Mouse (Mus musculus) lung, embryonic 16.5 days (tissue): ENCODE measurements around the gene Spata2l. TPM values are rescaled to one million over a fixed set of nuclear protein-coding genes. Genes with fewer than 3 reads are reported as not detected.
"Not testable (repeated sequence)": the region's sequence is repeated elsewhere in the genome, so short reads cannot be mapped to it uniquely, and the experiment has no call there.

Experiments
- ATAC-seq: fragments of 200-750 bp; cut with Nextera tagmentation; 2 replicates; pipeline ENCODE4 v1.8.0; 2017; ENCODE audit warnings: low read depth, mild to moderate bottlenecking, moderate library complexity
- H3K27ac ChIP-seq: fragments of 300-500 bp; sonication (generic); 2 replicates; pipeline ENCODE4 v1.5.1; 2014; ENCODE audit warnings: mild to moderate bottlenecking, control low read depth, low read length
- H3K27me3 ChIP-seq: fragments of 300-500 bp; sonication (generic); 2 replicates; pipeline ENCODE4 v1.6.1; 2014; ENCODE audit warnings: low read depth, low read length, mixed read lengths; ENCODE audit not compliant: control insufficient read depth, insufficient read depth
- H3K36me3 ChIP-seq: fragments of 300-500 bp; sonication (generic); 2 replicates; pipeline ENCODE4 v1.6.1; 2014; ENCODE audit warnings: low read length; ENCODE audit not compliant: control insufficient read depth, insufficient read depth
- H3K4me1 ChIP-seq: fragments of 300-500 bp; sonication (generic); replicated peaks from 2 replicates; pipeline ENCODE4 v1.6.1; 2014; ENCODE audit warnings: low read length, mixed read lengths; ENCODE audit not compliant: control insufficient read depth, insufficient read depth
- H3K4me2 ChIP-seq: fragments of 300-500 bp; sonication (generic); 2 replicates; pipeline ENCODE4 v1.6.1; 2014; ENCODE audit warnings: low read depth, low read length, control low read depth
- H3K4me3 ChIP-seq: fragments of 300-500 bp; sonication (generic); 2 replicates; pipeline ENCODE4 v1.5.1; 2014; ENCODE audit warnings: mild to moderate bottlenecking, low read length, control low read depth
- H3K9ac ChIP-seq: fragments of 300-500 bp; sonication (generic); 2 replicates; pipeline ENCODE4 v1.6.1; 2014; ENCODE audit warnings: low read length, control low read depth
- H3K9me3 ChIP-seq: fragments of 300-500 bp; sonication (generic); 2 replicates; pipeline ENCODE4 v1.6.1; 2016; ENCODE audit warnings: low read length; ENCODE audit not compliant: control insufficient read depth
- WGBS: fragments of 180-500 bp; shearing (Covaris S2); extraction: QIAGEN DNeasy Blood & Tissue Kit; methylation state at CpG from one replicate; pipeline ENCODE4 v1.1.7; 2014; 5-methylcytosine and 5-hydroxymethylcytosine counted together
- polyA plus RNA-seq: library from polyadenylated mRNA; unstranded; fragments of >200 nt; fragmentation: Nextera tagmentation; extraction: Ambion mirVana; gene quantifications from 2 replicates; pipeline ENCODE4 v1.2.1, GENCODE M21; 2015

The Spata2l gene
- polyA plus RNA-seq, 1 experiment from 2014 or later: 5.8 TPM

GRCm38 (mm10) chr8:123233760-123234159 lies 2.3 kb downstream of the Spata2l start:
- Histone ChIP-seq H3K4me1 (peaks cover 8% of the 10 kb centered on the region), H3K27ac (no peak overlapping the region), H3K27me3 (peaks cover 3% of the 10 kb centered on the region), H3K9ac (no peak overlapping the region), H3K4me2 (no peak overlapping the region), H3K36me3 (no peaks in the 10 kb centered on the region), H3K4me3 (no peak overlapping the region), H3K9me3 (no peaks in the 10 kb centered on the region)
- 69% methylated on average over 11 of the region's 11 CpGs for WGBS
- no peak for ATAC-seq

- no peak overlapping the region for H3K4me3 ChIP-seq
- no peak overlapping the region for H3K27ac ChIP-seq
- WGBS: 52% methylated on average over 12 of the region's 13 CpGs
- H3K4me2 ChIP-seq: no peak overlapping the region
- ATAC-seq: no peak
- no peaks in the 10 kb centered on the region for H3K36me3 ChIP-seq
- peaks cover 8% of the 10 kb centered on the region for H3K4me1 ChIP-seq
- peaks cover 3% of the 10 kb centered on the region for H3K27me3 ChIP-seq
- H3K9ac ChIP-seq: no peak overlapping the region
- H3K9me3 ChIP-seq: no peaks in the 10 kb centered on the region
Measured at GRCm38 (mm10) chr8:123233300-123233699, 2.7 kb downstream of the Spata2l start.

GRCm38 (mm10) chr8:123232553-123232952 lies 3.5 kb downstream of the Spata2l start:
- Histone ChIP-seq H3K27me3 (peaks cover 3% of the 10 kb centered on the region), H3K4me3 (no peak overlapping the region), H3K4me1 (peaks cover 8% of the 10 kb centered on the region), H3K9ac (no peak overlapping the region), H3K4me2 (no peak overlapping the region), H3K27ac (no peak overlapping the region), H3K36me3 (no peaks in the 10 kb centered on the region), H3K9me3 (no peaks in the 10 kb centered on the region)
- WGBS: 29% methylated on average over 7 of the region's 7 CpGs
- ATAC-seq: no peak

- no peak for ATAC-seq
- Histone ChIP-seq H3K9me3 (no peaks in the 10 kb centered on the region), H3K4me2 (no peak overlapping the region), H3K27ac (no peak overlapping the region), H3K27me3 (peaks cover 3% of the 10 kb centered on the region), H3K4me1 (peaks cover 8% of the 10 kb centered on the region), H3K4me3 (no peak overlapping the region), H3K9ac (no peak overlapping the region), H3K36me3 (peaks cover 3% of the 10 kb centered on the region; the same call in 1 of the 2 replicates)
- WGBS: 33% methylated on average over 5 of the region's 5 CpGs
Measured at GRCm38 (mm10) chr8:123231742-123232141, 4.3 kb downstream of the Spata2l start.

GRCm38 (mm10) chr8:123230326-123230725 lies 5.7 kb downstream of the Spata2l start:
- not testable (repeated sequence) for H3K9me3 ChIP-seq, H3K4me1 ChIP-seq, H3K27me3 ChIP-seq, H3K9ac ChIP-seq, H3K36me3 ChIP-seq, H3K4me2 ChIP-seq, H3K4me3 ChIP-seq, ATAC-seq, H3K27ac ChIP-seq
- 83% methylated on average over 10 of the region's 11 CpGs for WGBS

GRCm38 (mm10) chr8:123228416-123228815 lies 7.6 kb downstream of the Spata2l start:
- H3K27me3 ChIP-seq: no peaks in the 10 kb centered on the region
- no peak overlapping the region for H3K27ac ChIP-seq
- no peaks in the 10 kb centered on the region for H3K9me3 ChIP-seq
- no peak overlapping the region for H3K4me3 ChIP-seq
- H3K4me2 ChIP-seq: no peak overlapping the region
- peaks cover 3% of the 10 kb centered on the region; the same call in 1 of the 2 replicates for H3K36me3 ChIP-seq
- H3K9ac ChIP-seq: no peak overlapping the region
- H3K4me1 ChIP-seq: peaks cover 5% of the 10 kb centered on the region; the same call in 1 of the 2 replicates
- ATAC-seq: no peak
- WGBS: 83% methylated on average over 1 of the region's 1 CpGs

GRCm38 (mm10) chr8:123224278-123225266 lies 11.5 kb downstream of the Spata2l start, which contains the start of gene Cdk10:
Cdk10 (plus strand) TSS chr8:123224842.
- 2% methylated on average over 59 of the region's 59 CpGs for WGBS
- peak within 1 kb of the TSS; percentile 74 for H3K4me3 ChIP-seq
- peak within 1 kb of the TSS; percentile 96 for H3K9ac ChIP-seq
- peak; percentile 92 for ATAC-seq
- peak within 1 kb of the TSS; percentile 78 for H3K4me2 ChIP-seq
- H3K36me3 ChIP-seq: peaks cover 3% of the 10 kb centered on the region; the same call in 1 of the 2 replicates
- H3K27ac ChIP-seq: peak within 1 kb of the TSS; percentile 83
- no peaks in the 10 kb centered on the region for H3K27me3 ChIP-seq
- H3K4me1 ChIP-seq: peaks cover 5% of the 10 kb centered on the region; the same call in 1 of the 2 replicates
- H3K9me3 ChIP-seq: no peaks in the 10 kb centered on the region

GRCm38 (mm10) chr8:123220917-123221316 lies 15.1 kb downstream of the Spata2l start:
- no peak overlapping the region for H3K9ac ChIP-seq
- H3K4me2 ChIP-seq: no peak overlapping the region
- H3K4me3 ChIP-seq: no peak overlapping the region
- no peaks in the 10 kb centered on the region for H3K9me3 ChIP-seq
- peaks cover 5% of the 10 kb centered on the region; the same call in 1 of the 2 replicates for H3K4me1 ChIP-seq
- no peak overlapping the region for H3K27ac ChIP-seq
- no peak for ATAC-seq
- no peaks in the 10 kb centered on the region for H3K27me3 ChIP-seq
- H3K36me3 ChIP-seq: no peaks in the 10 kb centered on the region
- WGBS: 52% methylated on average over 1 of the region's 1 CpGs

- H3K9me3 ChIP-seq: no peaks in the 10 kb centered on the region
- ATAC-seq: no peak
- no peaks in the 10 kb centered on the region for H3K27me3 ChIP-seq
- peaks cover 13% of the 10 kb centered on the region for H3K4me1 ChIP-seq
- H3K27ac ChIP-seq: no peak overlapping the region
- H3K36me3 ChIP-seq: no peaks in the 10 kb centered on the region
- WGBS: 65% methylated on average over 3 of the region's 3 CpGs
- H3K4me2 ChIP-seq: no peak overlapping the region
- no peak overlapping the region for H3K9ac ChIP-seq
- no peak overlapping the region for H3K4me3 ChIP-seq
Measured at GRCm38 (mm10) chr8:123215430-123215829, 20.6 kb downstream of the Spata2l start.
